Mouse (Mus musculus): Measurements from ENCODE around the gene Tbc1d10a.

- TF ChIP-seq CTCF (IDR thresholded peaks at IDR 0.05; ENCODE audit: low read depth, low read length), result no peak
- TF ChIP-seq POLR2A (IDR thresholded peaks at IDR 0.05; ENCODE audit: borderline replicate concordance, low read depth, low read length), result no peak
Measured at GRCm38 (mm10) chr11:4219908-4220307, 33.3 kb downstream of the Tbc1d10a start.

Data from bone marrow macrophage, adult 2 months (primary cell).